Mouse (Mus musculus) left cerebral cortex, adult 18-20 months (tissue): ENCODE data around the gene Etl4. TPM values are rescaled to one million over a fixed set of nuclear protein-coding genes. Genes with fewer than 3 reads are reported as not detected.

Experiments used
- DNase-seq, 2 experiments: peaks; one replicate each; pipeline ENCODE4 v3.0.0; 2021 to 2022; ENCODE audit warnings: low spot score in 2 of 2, mixed read lengths in 1 of 2
- total RNA-seq, 2 experiments: library from RNA; stranded (reverse); gene quantifications; 2 replicates each; pipeline ENCODE4 v1.2.3; 2021

Etl4 gene
- total RNA-seq, 2 experiments from 2014 or later: 130 to 158 TPM

GRCm38 (mm10) chr2:20749687-20750086 is 840.1 kb downstream of the Etl4 start:
- DNase-seq: no peak

GRCm38 (mm10) chr2:20753282-20754110 is 843.9 kb downstream of the Etl4 start:
- DNase-seq: no peak

- DNase-seq: no peak
Measured at GRCm38 (mm10) chr2:20756964-20757363, 847.4 kb downstream of the Etl4 start.

- DNase-seq: no peak
Measured at GRCm38 (mm10) chr2:20759045-20759662, 849.6 kb downstream of the Etl4 start.

- DNase-seq: no peak
Measured at GRCm38 (mm10) chr2:20761320-20761719, 851.7 kb downstream of the Etl4 start.

GRCm38 (mm10) chr2:20761751-20762150 is 852.2 kb downstream of the Etl4 start:
- no peak for DNase-seq

GRCm38 (mm10) chr2:20763511-20764212 is 854.1 kb downstream of the Etl4 start:
- no peak for DNase-seq

- DNase-seq: no peak
Measured at GRCm38 (mm10) chr2:20764566-20765090, 855.0 kb downstream of the Etl4 start.

GRCm38 (mm10) chr2:20768681-20769080 is 859.1 kb downstream of the Etl4 start:
- DNase-seq: no peak

- no peak for DNase-seq
Measured at GRCm38 (mm10) chr2:20770171-20770570, 860.6 kb downstream of the Etl4 start.

GRCm38 (mm10) chr2:20774462-20774861 is 864.9 kb downstream of the Etl4 start:
- DNase-seq: no peak

GRCm38 (mm10) chr2:20776171-20776704 is 866.7 kb downstream of the Etl4 start:
- DNase-seq: no peak

GRCm38 (mm10) chr2:20777931-20778330 is 868.4 kb downstream of the Etl4 start:
- peak; percentile 18 to 19 for DNase-seq

- DNase-seq: peak; percentile 62 to 74
Measured at GRCm38 (mm10) chr2:20779484-20780381, 870.2 kb downstream of the Etl4 start.

- no peak for DNase-seq
Measured at GRCm38 (mm10) chr2:20801236-20801890, 891.8 kb downstream of the Etl4 start.

- peak; percentile 20 to 21 for DNase-seq
Measured at GRCm38 (mm10) chr2:20811506-20811905, 901.9 kb downstream of the Etl4 start.

GRCm38 (mm10) chr2:20813986-20814385 is 904.4 kb downstream of the Etl4 start:
- DNase-seq: peak in 1 of 2 experiments; percentile 12

- DNase-seq: no peak
Measured at GRCm38 (mm10) chr2:20818226-20818625, 908.6 kb downstream of the Etl4 start.

GRCm38 (mm10) chr2:20826258-20826657 is 916.7 kb downstream of the Etl4 start:
- no peak for DNase-seq

GRCm38 (mm10) chr2:20830882-20831281 is 921.3 kb downstream of the Etl4 start:
- no peak for DNase-seq
